Mouse (Mus musculus): Measurements from ENCODE around the gene Kmt2b. TPM values are rescaled to one million over a fixed set of nuclear protein-coding genes. Genes with fewer than 3 reads are reported as not detected.

Kmt2b gene
- 13.6 and 14.6 TPM in 2 replicates for polyA plus RNA-seq (2014; fragmentation: Nextera tagmentation; extraction: Ambion mirVana)

DNA sequence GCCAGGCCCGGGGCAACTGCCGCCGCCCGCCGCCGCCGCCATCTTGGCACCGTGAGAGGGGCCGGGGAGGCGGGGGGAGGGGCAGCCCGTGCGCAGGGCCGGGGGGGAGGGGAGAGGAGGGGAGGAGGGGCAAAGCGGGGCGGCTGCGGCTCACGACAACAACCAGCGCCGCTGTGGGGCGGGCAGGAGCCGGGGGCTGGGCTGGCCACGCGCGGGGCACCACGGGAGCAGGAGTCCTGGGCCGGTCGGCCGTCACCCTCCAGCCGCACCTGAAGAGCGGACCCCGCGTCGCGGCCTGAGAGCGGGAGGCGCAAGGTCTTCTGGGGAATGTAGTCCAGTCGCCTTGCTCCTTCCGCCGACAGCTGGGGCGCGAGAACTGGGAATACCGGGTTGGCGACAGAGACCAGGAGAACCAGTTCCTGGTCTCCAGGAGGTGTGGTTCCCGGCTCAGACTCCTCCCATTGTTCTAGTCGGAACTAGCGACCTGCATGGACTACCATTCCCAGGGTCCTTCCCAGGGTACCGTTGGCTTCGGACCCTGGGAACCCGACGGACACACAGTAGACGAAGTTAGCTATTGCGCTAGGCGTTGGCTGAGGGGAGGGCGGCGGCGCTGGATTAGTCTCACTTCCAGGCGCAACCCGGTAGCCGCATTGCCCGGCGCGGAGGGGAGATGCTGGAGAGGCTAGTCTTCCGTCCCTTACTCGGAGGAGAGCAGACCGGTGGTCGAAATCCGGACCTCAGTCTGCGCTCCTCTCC lies at the start of gene Kmt2b:
TSS of gene Kmt2b (minus strand) at position 51 of the 759 bp plus-strand sequence.
- Histone ChIP-seq H3K27ac (ENCODE audit: low read depth, low read length) (peak within 1 kb of the TSS; percentile 92), H3K4me2 (ENCODE audit: low read depth, low read length) (peak within 1 kb of the TSS; percentile 97), H3K9me3 (ENCODE audit: control insufficient read depth, low read length) (no peaks in the 10 kb centered on the region), H3K4me3 (ENCODE audit: low read depth, low read length) (peak within 1 kb of the TSS; percentile 93), H3K4me1 (ENCODE audit: control insufficient read depth, insufficient read depth, low read length) (peaks cover 13% of the 10 kb centered on the region), H3K36me3 (ENCODE audit: control insufficient read depth, insufficient read depth, low read length) (peaks cover 28% of the 10 kb centered on the region), H3K9ac (replicated peaks; ENCODE audit: low read depth, low read length) (peak within 1 kb of the TSS; percentile 96), H3K27me3 (ENCODE audit: control insufficient read depth, insufficient read depth, low read length) (peaks cover 3% of the 10 kb centered on the region; the same call in 1 of the 2 replicates)
- 0% methylated on average over 52 of the region's 68 CpGs for WGBS
- ATAC-seq (ENCODE audit: low read depth), result peak; percentile 93

DNA sequence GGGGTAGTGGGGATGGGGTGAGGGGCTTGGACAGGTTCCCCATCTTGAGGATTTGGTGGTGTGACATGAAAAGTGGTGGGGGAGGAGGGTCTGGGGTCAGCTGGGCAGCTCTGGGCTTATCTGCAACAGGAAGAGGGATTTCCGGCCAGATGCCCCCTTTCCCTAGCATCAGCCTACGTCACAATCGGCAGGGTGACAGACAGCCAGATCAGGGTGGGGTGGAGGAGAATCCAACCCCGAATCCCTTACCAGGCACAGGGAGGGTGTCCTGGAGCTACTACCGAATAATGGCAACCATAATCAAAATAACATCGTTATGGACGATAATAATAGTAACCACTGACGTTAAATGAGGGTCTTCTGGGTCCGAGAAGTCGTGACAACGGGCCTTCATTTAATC lies 47.9 kb upstream of the Kmt2b start:
- no peak overlapping the region for H3K4me2 ChIP-seq (ENCODE audit: low read depth, low read length)
- no peak overlapping the region for H3K4me3 ChIP-seq (ENCODE audit: low read depth, low read length)
- 32% methylated on average over 11 of the region's 11 CpGs for whole genome bisulfite sequencing
- H3K9me3 ChIP-seq (ENCODE audit: control insufficient read depth, low read length), result no peaks in the 10 kb centered on the region
- H3K9ac ChIP-seq (replicated peaks; ENCODE audit: low read depth, low read length), result no peak overlapping the region
- no peaks in the 10 kb centered on the region for H3K4me1 ChIP-seq (ENCODE audit: control insufficient read depth, insufficient read depth, low read length)
- H3K36me3 ChIP-seq (ENCODE audit: control insufficient read depth, insufficient read depth, low read length), result peaks cover 5% of the 10 kb centered on the region; the same call in 1 of the 2 replicates
- H3K27me3 ChIP-seq (ENCODE audit: control insufficient read depth, insufficient read depth, low read length), result peaks cover 27% of the 10 kb centered on the region
- H3K27ac ChIP-seq (ENCODE audit: low read depth, low read length), result no peak overlapping the region
- no peak for ATAC-seq (ENCODE audit: low read depth)

DNA sequence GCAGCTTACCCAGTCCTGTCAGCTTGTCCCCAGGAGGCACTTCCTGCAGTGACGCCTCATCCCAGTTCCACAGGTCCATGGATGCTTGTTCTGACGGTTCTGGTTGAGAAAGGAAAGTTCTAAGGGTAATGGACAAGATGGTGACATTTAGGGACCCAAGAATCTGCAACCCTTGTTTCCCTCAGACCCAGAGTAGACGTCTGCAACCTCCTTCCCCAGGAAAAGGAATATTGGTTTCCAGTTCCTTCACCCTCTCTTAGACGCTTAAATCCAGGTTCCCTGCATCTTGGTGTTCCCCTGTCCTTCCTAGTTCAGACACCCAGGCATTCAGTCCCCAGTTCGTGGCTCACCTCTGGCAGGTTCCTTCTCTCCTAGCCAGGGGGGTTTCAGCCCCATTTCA lies 47.2 kb upstream of the Kmt2b start, which contains the start of gene Etv2:
TSS of gene Etv2 (minus strand) at position 101 of the 400 bp plus-strand sequence.
- Histone ChIP-seq H3K27me3 (ENCODE audit: control insufficient read depth, insufficient read depth, low read length) (peaks cover 28% of the 10 kb centered on the region), H3K4me2 (ENCODE audit: low read depth, low read length) (peak within 1 kb of the TSS; percentile 16; the same call in 1 of the 2 replicates), H3K27ac (ENCODE audit: low read depth, low read length) (no peak within 1 kb of the TSS), H3K4me1 (ENCODE audit: control insufficient read depth, insufficient read depth, low read length) (no peaks in the 10 kb centered on the region), H3K9ac (replicated peaks; ENCODE audit: low read depth, low read length) (no peak within 1 kb of the TSS), H3K36me3 (ENCODE audit: control insufficient read depth, insufficient read depth, low read length) (no peaks in the 10 kb centered on the region), H3K4me3 (ENCODE audit: low read depth, low read length) (0 out of 2 replicates have a peak within 1 kb of the TSS, but pooled peaks have one; percentile 13), H3K9me3 (ENCODE audit: control insufficient read depth, low read length) (no peaks in the 10 kb centered on the region)
- 3% methylated on average over 5 of the region's 5 CpGs for WGBS
- ATAC-seq (ENCODE audit: low read depth), result no peak

DNA sequence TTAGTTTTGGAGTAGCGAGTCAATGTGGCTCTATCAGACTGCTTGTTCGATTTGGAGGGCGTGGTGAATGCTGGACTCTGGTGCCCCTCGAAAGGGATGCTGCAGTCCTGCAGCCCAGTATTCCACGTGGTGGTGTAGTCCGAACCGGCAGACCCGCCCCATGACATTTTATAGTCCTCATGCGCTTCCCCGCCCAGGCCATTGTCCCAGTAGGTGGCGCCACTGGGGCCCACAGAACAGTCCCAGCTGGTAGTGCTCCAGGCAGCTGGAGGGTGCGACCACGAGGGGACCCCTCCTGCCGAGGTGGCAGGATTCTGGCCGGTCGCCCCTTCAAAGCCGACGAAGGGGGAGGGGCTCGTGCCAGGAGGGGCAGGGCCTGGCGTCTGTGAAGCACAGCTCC lies 46.1 kb upstream of the Kmt2b start:
- Histone ChIP-seq H3K9ac (replicated peaks; ENCODE audit: low read depth, low read length) (no peak overlapping the region), H3K4me2 (ENCODE audit: low read depth, low read length) (peak overlapping the region; percentile 16; the same call in 1 of the 2 replicates), H3K9me3 (ENCODE audit: control insufficient read depth, low read length) (no peaks in the 10 kb centered on the region), H3K27me3 (ENCODE audit: control insufficient read depth, insufficient read depth, low read length) (peaks cover 28% of the 10 kb centered on the region), H3K4me3 (ENCODE audit: low read depth, low read length) (0 out of 2 replicates have a peak overlapping the region, but pooled peaks have one; percentile 13), H3K27ac (ENCODE audit: low read depth, low read length) (no peak overlapping the region), H3K36me3 (ENCODE audit: control insufficient read depth, insufficient read depth, low read length) (no peaks in the 10 kb centered on the region), H3K4me1 (ENCODE audit: control insufficient read depth, insufficient read depth, low read length) (no peaks in the 10 kb centered on the region)
- peak; percentile 74 for ATAC-seq (ENCODE audit: low read depth)
- under 1% methylated on average over 20 of the region's 20 CpGs for WGBS

DNA sequence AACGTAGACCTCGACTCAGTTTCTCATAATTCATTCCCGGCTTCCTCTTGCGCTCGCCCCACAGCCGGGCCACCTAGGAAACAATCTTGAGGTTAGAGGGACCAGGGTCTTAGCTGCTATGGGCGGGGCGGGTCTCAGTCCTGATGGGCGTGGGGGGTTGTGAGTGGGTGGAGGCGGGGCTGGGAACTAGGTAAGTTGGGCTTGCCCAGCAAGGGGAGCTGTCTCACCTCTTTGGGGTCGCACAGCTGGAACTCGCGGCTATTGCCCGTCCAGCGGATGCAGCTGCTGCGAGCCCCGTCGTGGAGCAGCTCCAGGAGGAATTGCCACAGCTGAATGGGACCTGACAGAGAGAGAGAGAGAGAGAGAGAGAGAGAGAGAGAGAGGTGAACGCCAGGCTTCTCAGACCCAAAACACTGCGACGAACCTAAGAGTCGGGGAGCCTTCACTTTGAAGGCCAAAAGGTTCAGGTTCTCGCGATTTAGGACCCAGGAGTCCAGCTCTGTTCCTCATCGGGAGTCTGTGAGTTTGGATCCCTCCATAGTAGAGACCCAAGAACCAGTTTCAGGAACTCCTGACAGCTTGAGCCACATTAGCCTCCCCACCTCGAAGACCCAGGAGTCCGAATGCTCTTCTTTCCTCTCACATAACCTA lies 45.4 kb upstream of the Kmt2b start:
- H3K4me1 ChIP-seq (ENCODE audit: control insufficient read depth, insufficient read depth, low read length), result no peaks in the 10 kb centered on the region
- peaks cover 28% of the 10 kb centered on the region for H3K27me3 ChIP-seq (ENCODE audit: control insufficient read depth, insufficient read depth, low read length)
- H3K36me3 ChIP-seq (ENCODE audit: control insufficient read depth, insufficient read depth, low read length), result no peaks in the 10 kb centered on the region
- no peak for ATAC-seq (ENCODE audit: low read depth)
- no peak overlapping the region for H3K9ac ChIP-seq (replicated peaks; ENCODE audit: low read depth, low read length)
- H3K4me3 ChIP-seq (ENCODE audit: low read depth, low read length), result no peak overlapping the region
- H3K9me3 ChIP-seq (ENCODE audit: control insufficient read depth, low read length), result no peaks in the 10 kb centered on the region
- WGBS, result 4% methylated on average over 27 of the region's 27 CpGs
- H3K4me2 ChIP-seq (ENCODE audit: low read depth, low read length), result no peak overlapping the region
- H3K27ac ChIP-seq (ENCODE audit: low read depth, low read length), result no peak overlapping the region

DNA sequence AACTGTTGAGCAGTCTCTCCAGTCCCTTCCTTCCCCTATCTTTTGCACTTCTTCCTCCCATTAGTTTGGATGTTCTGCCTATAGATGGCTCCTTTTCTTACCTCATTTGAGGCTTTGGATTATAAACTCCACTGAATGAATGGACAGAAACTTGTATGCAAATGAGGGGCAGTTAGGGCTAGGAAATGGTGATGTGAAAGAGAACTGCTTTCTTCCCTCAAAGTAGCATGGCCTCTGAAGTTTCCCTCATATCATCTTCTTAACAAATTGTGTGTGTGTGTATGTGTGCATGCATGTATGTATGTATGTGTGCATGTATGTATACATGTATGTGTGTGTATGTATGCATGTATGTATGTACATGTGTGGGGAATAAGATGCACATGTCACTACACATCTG lies 40.5 kb upstream of the Kmt2b start:
- Histone ChIP-seq H3K4me3 (ENCODE audit: low read depth, low read length) (no peak overlapping the region), H3K27ac (ENCODE audit: low read depth, low read length) (no peak overlapping the region), H3K9me3 (ENCODE audit: control insufficient read depth, low read length) (no peaks in the 10 kb centered on the region), H3K4me1 (ENCODE audit: control insufficient read depth, insufficient read depth, low read length) (peaks cover 9% of the 10 kb centered on the region; the same call in 1 of the 2 replicates), H3K27me3 (ENCODE audit: control insufficient read depth, insufficient read depth, low read length) (peaks cover 7% of the 10 kb centered on the region), H3K9ac (replicated peaks; ENCODE audit: low read depth, low read length) (no peak overlapping the region), H3K36me3 (ENCODE audit: control insufficient read depth, insufficient read depth, low read length) (no peaks in the 10 kb centered on the region), H3K4me2 (ENCODE audit: low read depth, low read length) (no peak overlapping the region)
- no peak for ATAC-seq (ENCODE audit: low read depth)

DNA sequence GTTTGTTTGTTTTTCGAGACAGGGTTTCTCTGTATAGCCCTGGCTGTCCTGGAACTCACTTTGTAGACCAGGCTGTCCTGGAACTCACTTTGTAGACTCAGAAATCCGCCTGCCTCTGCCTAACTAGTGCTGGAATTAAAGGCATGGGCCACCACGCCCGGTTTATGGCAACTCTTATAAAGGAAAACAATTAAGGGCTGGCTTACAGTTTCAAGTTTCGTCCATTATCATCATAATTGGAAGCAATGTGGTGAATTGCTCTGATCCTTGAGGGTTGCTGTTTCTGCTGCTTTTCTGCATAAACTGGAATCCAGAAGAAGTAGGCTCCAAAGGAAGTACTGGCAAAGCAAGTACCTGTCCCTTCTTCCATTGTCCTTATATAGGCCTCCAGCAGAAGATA lies 38.1 kb upstream of the Kmt2b start:
- Histone ChIP-seq H3K27ac (ENCODE audit: low read depth, low read length) (no peak overlapping the region), H3K4me2 (ENCODE audit: low read depth, low read length) (peak overlapping the region; percentile 51; the same call in 1 of the 2 replicates), H3K4me3 (ENCODE audit: low read depth, low read length) (no peak overlapping the region), H3K9ac (replicated peaks; ENCODE audit: low read depth, low read length) (no peak overlapping the region), H3K9me3 (ENCODE audit: control insufficient read depth, low read length) (no peaks in the 10 kb centered on the region), H3K27me3 (ENCODE audit: control insufficient read depth, insufficient read depth, low read length) (peaks cover 2% of the 10 kb centered on the region; the same call in 1 of the 2 replicates), H3K4me1 (ENCODE audit: control insufficient read depth, insufficient read depth, low read length) (peaks cover 9% of the 10 kb centered on the region; the same call in 1 of the 2 replicates), H3K36me3 (ENCODE audit: control insufficient read depth, insufficient read depth, low read length) (peaks cover 15% of the 10 kb centered on the region)
- 90% methylated on average over 5 of the region's 5 CpGs for WGBS
- ATAC-seq (ENCODE audit: low read depth), result no peak

DNA sequence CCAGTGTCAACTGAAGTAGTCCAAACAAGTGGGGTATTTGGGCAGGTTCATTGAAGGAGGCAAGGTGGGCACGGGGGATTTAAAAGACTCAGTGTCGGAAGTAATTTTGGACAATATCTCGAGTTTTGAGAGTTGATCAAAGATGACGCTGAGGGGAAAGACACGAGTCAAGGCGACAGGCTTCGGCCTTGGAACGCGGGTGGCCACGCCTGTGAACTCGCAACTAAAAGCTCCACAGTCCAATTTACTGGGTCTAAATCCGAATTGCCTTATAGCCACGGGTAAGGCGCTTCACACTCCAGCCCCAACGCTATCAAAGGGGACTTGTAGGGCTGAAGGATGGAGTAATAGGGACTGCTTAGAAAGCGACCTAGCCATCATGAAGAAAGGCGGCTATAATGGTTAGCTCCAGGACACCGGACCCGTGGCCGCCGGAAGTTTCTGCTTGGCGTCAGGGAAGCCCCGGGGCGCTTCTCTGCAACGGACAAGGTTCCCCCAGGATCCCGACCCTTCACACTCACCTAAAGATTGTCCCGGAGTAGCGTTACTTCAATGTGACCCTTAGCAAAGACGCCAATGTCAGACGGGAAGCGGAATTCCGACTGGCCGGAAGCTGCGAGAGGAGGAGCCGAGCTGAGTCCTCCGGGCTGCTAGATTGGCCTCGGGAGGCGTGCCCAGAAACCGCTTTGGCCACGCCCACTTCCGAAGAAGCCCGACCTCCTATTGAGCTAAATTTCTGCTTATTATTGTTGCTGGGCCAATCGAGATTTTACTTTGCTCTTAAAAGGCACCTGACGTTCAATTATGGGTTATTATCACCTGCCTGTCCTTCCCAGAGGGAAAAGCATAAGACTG lies 37.2 kb upstream of the Kmt2b start, which contains the start of gene Cox6b1:
TSS of gene Cox6b1 (minus strand) at position 622 of the 855 bp plus-strand sequence.
- Histone ChIP-seq H3K9me3 (ENCODE audit: control insufficient read depth, low read length) (no peaks in the 10 kb centered on the region), H3K27ac (ENCODE audit: low read depth, low read length) (peak within 1 kb of the TSS; percentile 46; the same call in 1 of the 2 replicates), H3K4me1 (ENCODE audit: control insufficient read depth, insufficient read depth, low read length) (peaks cover 9% of the 10 kb centered on the region; the same call in 1 of the 2 replicates), H3K4me3 (ENCODE audit: low read depth, low read length) (peak within 1 kb of the TSS; percentile 66), H3K36me3 (ENCODE audit: control insufficient read depth, insufficient read depth, low read length) (peaks cover 24% of the 10 kb centered on the region), H3K4me2 (ENCODE audit: low read depth, low read length) (peak within 1 kb of the TSS; percentile 51), H3K27me3 (ENCODE audit: control insufficient read depth, insufficient read depth, low read length) (no peaks in the 10 kb centered on the region), H3K9ac (replicated peaks; ENCODE audit: low read depth, low read length) (peak within 1 kb of the TSS; percentile 69)
- 2% methylated on average over 44 of the region's 44 CpGs for WGBS
- peak; percentile 94 for ATAC-seq (ENCODE audit: low read depth)

Measured in neural tube, embryonic 14.5 days (tissue).